Mouse (Mus musculus) cerebellum, postnatal 14 days (tissue): ENCODE measurements around the gene Krt222.

Source experiments
- DNase-seq, 2 experiments: peaks; one replicate each; pipeline ENCODE4 v3.0.0; 2021; ENCODE audit warnings: mixed read lengths in 2 of 2

The Krt222 gene

DNA sequence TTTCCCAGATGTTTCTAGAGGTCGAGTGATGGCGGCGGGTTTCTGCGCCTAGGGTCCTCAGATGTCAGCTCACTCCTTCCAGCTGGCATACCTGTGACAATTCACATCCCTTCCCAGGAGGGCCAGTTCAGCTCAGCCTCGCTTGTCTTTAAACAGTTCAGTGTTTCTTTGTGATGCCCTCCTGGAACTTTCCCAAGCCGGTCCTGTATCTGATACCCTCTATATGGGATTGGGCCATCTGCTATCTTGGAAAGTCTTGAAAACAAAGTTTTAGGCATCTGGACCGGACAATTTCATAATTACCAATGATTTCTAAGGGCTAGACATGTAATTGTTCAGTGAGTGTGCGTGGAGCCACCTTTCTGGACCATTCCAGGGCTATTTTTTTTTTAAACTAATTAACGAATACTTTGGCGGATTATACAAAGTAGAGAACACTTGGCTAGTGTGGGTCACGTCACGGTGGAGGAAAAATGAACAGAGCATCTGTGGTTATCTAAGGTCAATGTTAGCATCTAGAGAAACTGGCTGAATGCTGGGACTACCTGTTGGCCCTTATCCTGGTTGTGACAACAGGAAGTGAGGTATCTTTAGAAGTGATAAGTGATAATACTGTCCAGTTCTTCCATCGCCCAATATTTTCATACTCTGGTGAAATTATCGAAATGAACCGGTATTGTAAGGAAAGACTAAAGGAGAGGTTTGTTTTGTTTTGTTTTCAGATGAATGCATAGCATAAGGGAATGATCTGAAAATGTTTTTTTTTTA is 12.7 kb downstream of the Krt222 start:
- DNase-seq, result peak in 1 of 2 experiments; percentile 50

DNA sequence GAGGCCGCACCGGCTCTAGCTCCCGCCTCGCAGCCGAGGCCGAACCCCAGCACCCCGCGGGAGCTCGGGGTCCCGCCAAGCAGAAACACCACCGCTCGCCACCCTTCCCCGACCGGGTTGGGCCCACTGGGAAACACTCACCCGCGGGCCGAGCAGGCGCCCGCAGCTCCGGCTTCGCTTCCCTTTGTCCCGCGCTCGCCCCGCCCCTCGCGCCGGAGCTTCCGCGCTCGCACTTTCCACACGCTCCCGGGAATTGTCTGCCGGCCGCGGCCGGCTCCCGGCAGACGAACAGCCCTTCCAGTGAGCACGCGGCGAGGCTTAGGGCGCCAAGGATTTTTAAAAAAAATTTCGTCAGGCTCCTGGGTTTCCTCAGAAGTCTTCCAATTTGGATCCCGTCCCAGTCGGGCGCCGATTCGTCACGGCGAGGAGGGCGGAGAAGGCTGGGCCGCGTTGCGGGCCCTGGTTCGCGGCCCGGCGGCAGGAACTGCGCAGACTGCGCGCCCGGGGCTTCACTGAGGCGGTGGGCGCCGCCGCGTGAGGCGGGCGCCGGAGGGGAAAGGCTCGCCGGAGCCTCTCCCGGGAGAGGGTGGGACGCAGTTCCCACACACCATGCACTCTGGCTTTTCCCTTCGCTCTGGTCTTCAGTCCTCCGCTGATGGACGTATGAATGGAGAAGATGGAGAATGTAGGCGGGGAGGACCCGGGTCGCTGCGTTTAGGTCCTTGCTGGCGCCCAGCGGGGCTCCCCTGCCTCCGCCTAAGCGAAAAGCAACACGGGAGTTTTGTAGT is 13.4 kb downstream of the Krt222 start, which contains the start of gene Smarce1:
TSS of gene Smarce1 (minus strand) at position 757 of the 788 bp plus-strand sequence.
- DNase-seq, result peak; percentile 87 to 88

DNA sequence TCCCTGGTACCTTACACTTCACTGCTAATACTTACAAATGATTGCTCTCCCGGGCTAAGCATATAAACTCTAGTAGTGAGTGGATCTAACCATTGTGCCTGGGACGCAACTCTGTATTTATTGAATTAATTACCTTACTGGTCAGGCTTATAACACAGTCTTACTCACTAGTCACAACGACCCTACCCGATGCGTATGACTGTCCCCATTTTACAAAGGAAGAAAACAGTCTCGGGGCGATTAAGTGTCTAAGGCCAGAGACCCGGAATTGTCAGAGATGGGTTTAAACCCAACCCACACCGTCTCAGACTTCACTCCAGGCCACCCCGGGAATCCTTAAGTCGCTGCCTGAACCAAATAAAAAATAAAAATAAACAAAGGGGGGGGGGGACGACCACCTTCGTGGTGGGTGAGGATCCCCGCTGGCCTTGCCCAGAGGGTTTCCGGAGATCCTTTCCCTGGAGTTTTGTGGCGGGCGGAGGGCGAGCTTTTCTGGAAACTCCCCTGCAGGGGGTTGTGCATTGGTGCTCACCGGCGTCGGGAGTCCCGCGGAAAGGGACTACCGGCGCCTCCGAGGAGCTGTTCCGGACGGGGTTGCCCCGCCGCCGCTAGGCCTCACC is 14.1 kb downstream of the Krt222 start:
- no peak for DNase-seq

DNA sequence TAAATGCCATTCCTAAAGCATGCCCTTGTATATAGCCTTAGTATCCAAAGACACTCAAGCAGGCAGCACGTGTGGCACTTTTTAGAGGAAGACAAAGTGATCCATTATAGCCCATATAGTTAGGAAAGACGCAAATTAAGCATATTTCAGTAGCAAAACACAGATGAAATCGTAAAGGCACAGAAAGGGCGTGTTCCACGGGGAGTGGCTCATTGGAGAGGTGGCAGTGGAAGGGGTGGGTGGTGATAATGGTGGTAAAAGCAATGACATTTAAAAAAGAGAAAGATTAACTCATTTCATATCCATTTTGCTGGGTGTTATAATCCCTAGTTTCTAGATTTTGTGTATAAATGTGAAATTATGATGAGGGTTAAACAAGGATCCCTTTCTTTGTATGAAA is 17.6 kb downstream of the Krt222 start:
- DNase-seq, result no peak

DNA sequence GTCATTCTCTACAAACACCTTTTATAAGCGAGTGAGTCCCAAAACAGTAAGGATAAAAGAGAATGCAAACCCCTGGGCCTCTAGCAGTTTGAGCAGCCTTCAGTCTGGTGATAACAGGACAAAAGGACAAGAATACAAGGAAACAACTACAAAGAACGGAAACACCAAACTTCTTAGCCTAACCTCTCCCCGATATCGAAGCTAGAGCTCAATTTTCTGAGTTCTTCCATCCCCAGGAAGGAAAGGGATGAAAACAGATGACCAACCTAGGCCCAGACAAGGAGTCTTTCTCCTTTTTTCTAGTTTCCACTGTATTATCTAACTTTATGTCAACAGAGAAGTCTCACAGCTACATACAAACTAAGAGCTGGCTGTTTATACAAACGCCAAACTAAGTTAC is 20.6 kb downstream of the Krt222 start:
- DNase-seq, result no peak

DNA sequence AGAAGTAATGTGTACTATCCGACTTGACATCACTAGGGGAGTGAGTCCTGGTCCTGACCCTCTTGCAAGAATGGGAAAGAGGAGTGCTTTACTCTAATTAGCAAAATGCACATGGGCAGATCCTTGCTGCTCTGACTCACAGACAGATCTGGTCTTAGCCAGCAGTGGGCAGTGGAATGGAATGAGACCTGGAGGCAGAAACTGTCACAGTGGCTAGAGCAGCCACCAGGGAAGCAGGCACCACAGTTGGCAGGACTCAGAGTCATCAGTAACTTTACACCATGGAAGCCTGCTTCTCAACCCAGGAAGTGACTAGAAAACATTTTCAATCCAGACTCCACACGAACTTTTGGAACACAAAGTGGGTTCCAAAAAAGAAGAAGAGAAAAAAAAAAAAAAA is 22.1 kb downstream of the Krt222 start:
- no peak for DNase-seq

DNA sequence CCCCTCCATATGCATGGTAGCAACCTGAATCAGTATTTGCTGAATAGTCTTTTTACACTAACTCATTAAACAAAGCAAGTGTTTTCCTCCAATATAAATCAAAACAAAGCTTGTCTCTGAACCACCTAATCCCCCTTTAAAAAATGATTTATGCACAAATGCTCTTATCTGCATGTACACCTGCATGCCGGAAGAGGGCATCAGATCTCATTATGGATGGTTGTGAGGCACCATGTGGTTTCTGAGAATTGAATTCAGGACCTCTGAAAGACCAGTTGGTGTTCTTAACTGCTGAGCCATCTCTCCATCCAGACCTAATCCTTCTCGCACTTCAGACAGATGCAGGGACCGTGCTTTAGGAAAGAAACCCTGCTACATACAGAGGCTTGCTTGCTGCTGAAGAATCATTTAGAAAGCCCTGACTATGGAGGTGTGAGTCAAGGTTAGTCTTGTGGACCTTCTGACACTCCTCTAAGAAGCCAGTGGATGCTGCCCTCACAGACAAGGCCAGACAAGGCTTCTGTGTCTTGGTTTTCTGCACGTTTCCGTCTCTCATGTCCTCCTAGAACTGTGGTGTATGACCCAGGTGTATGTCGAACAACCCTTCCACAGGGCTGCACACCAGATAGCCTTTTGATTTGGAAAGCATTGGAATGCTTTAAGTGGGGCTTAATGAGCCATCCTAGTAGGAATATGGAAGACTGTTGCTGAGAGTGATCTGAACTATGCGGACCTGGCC is 26.5 kb downstream of the Krt222 start:
- DNase-seq, result no peak

DNA sequence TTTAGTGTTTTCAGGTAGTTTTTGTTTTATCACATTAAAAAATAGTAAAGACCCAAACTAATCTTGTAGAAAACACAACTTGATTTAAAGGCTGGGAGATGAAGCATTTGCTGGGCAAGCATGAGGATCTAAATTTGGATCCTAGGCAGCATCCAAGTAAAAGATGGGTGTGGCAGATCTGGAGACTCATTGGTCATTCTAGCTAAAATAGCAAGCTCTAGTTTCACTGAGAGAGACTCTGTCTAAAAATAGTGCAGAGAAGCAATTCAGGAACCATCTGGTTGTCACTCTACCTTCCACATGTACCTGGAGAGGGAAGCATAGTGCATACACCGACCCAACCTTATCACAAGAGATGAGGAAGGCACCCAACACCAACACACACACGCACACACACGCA is 27.7 kb downstream of the Krt222 start:
- peak in 1 of 2 experiments; percentile 37 for DNase-seq

DNA sequence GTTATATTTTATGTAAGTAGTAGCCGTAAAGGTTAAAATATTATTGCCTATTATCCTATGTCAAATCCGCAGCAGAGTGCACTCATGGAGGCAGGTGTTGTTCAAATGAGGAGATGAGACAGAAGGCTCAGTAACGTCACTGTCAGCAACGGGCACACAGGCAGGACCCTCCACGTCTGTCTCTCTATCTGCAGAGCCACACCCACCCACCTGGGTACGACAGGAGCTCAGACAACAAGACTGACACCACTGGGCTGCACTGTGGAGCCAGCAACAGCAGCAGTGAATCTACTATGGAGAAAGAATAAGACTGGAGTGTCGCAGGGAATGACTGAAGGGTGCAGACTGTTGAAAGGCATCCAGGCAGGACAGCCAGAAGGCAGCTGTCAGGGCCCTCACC is 31.2 kb downstream of the Krt222 start:
- DNase-seq, result no peak

DNA sequence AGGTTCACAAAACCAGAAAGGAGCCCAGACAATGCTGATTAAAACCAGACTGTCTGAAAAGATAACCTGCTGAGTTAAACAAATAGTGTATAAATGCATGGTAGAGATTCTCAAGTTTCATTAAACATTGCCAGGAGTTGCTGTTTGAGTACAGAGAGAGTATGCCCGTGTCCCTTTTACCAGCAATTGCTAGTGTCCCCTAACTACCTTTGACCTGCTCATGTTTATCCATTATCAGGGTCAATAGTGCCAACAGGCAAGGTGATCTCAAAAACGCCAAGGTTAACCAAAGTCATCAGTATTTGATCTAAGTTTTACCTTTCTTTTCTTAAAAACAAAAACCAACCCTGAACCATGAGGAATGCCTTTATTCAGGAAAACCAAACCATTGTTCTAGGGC is 31.9 kb downstream of the Krt222 start:
- DNase-seq, result no peak

DNA sequence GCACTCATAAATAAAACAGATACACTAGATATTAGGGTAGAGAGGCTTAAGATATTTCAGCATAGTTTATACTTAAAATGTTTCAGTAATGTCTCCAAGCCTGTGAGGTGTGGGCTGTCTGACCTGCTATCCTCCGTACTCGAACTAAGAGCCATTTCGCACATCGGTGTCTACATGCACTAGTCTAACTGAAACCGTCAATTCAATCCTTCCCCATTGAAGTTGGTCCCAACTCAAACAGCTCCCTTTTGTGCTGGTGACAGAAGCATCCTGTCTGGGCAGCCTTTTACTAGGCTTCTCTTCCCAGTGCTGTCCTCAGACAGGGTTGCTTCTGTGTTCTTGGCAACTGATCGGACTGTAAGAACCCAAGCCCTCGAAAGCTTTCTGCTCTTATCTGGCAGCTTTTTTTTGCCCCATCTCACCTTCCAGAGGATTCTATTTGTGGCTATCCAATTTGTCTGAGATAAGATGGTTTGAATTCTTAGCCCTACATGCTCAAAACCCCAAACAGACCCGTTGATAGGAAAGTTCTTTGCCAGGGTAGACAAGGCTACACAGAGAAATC is 35.7 kb downstream of the Krt222 start:
- DNase-seq, result no peak

DNA sequence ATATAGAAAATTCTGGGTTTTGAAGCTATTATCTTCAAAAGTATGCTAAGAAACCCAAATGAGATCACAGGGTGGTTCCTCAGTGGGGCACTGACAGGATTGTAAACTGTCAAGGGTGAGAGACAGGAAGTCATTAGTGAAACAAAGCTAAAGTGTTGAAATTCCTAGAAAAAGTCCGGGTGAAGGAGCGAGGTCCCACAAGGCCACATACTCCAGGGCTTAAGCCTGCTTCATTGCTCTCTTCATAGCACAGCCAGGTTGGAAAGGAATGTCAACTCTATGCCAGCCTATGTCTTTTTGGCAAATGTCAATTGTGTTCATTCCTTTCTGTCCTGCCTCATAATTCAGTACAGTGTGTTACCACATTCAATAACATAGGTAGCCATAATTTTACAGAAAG is 36.4 kb downstream of the Krt222 start:
- DNase-seq, result no peak

DNA sequence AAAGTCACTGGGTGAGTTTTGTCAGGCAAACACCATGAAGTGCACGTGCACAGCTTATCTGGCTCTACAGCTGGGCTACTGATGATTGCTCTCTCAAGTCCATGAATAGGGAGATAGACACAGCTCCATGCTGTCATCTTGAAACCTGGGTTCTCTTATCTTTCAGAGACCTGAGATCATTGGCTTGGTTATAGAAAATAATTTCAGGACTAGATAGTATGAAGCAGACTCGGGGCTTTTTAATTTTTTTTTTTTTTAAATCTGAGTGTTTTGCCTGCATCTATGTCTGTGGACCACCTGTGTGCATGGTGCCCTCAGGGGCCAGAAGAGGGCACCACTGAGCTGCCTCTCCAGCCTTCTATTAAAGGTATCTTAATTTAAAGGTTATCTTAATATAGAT is 36.9 kb downstream of the Krt222 start:
- DNase-seq, result peak; percentile 56 to 70

DNA sequence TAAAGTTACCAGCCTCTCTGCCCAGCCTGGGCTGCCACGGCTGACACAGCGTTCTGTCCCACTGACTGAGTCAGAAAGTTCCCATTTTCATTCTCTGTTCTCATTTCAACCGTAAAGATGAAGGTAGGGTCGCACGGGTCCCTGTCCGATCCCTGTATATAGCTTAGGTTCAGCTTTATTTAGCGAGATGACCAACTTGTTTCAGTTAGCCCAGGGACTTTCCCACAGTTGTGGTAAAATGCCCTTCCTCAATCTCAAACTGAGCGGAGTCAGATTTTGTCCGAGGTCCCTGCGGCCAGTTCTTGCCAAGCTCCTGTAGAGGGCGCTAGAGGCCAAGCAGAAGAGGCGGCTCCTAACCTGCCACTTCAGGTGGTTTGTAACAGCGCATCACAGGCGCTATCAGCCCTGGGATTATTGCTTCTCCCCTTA is 54.7 kb downstream of the Krt222 start:
- DNase-seq, result peak; percentile 79 to 84

DNA sequence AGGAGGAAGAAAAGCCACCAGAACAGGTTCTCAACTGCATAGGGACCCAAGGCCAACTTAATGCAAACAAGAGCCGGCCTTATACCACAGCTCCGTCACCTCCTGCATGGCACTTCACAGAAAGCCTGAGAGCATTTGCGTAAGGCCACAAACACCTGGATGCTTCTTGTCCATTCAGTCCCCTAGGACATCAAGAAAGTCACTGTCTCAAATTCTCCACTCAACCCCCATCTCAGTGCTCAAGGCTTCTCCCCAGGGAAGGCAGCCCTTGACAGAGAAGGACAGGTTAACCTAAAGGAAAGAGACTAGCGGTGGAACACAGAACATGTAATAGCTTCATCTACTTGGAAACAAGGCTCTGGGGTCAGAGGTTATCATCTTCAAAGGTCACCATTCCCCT is 56.5 kb downstream of the Krt222 start:
- no peak for DNase-seq

DNA sequence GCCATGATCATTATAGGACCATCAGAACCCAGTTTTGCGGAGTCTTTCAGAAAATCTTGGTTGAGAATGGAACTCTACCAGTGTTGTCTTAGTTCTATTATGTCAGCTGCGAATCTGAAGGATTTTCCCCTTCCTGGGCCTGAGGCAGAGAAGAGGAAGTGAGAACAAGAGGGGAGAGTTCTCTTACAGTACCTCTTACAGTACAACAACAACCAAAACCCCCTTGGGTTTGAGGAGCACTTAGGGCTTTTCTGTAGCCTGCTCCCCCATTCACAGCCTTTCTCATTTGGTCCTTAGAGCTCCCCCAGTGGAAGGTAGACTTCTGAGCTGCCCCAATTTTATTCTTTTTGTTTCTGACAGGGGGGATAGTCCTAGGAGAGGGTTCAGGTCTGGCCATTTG is 57.0 kb downstream of the Krt222 start:
- DNase-seq, result no peak
